Mouse (Mus musculus): Measurements from ENCODE around the gene Tspan17. TPM values are rescaled to one million over a fixed set of nuclear protein-coding genes. Genes with fewer than 3 reads are reported as not detected.

Tspan17 gene
- 11.7 TPM for polyA plus RNA-seq (2014; fragmentation: Illumina TruSeq; extraction: RNeasy Lipid Tissue Mini Kit (QIAGEN cat#74804); ENCODE audit: low read depth, low replicate concordance)

DNA sequence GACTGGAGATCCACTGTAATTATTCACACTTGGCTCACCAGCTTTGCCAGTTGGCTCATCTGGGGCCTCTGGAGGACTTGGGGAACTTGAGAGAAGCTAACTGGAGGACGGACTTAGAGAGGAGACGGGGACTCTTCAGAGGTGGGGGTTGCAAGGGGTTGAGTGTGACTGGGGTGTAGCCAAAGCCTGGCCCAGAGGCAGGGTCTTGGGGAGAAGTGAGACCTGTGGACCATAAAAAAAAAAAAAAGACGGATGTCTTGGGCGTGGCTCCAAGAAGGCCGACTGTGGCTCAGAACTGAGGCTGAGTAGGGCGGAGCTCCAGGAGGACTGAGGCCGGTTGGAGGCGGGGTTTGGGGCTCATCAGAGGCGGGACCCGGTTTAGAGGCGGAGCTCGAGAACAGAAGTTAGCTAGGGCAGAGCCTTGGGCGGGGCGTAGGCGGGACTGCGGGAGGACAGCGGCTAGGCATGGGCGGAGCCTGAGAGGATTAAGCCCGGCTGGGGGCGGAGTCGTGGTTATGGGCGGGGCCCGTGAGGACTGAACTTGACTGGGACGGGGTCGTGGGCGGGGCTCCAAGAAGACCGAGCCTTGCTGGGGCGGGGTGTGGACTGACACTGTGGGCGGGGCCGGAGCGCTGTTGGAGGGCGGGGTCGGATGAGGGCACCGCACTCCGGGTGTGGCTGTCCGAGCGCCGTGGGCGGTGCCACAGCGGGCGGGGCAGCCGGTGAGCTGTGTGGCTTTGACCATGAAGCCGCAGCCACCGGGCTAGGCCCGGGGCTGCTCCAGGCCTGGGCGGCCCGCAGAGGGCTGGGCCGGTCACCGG is at the start of gene Tspan17:
Tspan17 (plus strand) TSS at position 638 of the 821 bp plus-strand sequence.

DNA sequence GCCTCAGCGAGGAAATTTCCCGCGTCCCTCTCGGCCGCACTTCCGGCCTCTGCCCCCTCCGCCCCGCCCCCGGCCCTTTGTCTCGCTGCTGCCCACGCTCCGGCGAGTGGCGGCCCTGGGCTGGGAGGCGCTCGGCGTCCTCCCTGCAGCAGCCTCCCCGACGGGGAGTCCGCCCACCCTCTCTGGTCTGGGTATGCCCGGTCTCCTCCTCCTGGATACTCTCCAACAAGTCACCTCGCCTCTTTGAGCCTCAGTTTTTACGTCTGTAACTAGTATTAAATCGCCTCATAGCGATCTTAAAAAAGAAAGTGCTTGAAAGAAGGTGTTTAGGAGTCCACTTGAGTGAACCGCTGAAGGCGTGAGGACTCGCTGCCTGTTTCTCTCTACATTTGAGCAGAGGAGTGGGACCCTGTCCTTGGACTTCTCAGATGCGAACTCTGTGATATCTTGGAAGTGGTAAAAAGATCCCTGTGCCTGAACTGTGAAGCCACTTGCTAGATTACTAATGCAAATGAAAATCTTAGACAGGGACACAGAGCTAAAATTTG is 39.2 kb upstream of the Tspan17 start, which contains the start of gene Gprin1:
Gprin1 (minus strand) TSS at position 11 of the 548 bp plus-strand sequence.

DNA sequence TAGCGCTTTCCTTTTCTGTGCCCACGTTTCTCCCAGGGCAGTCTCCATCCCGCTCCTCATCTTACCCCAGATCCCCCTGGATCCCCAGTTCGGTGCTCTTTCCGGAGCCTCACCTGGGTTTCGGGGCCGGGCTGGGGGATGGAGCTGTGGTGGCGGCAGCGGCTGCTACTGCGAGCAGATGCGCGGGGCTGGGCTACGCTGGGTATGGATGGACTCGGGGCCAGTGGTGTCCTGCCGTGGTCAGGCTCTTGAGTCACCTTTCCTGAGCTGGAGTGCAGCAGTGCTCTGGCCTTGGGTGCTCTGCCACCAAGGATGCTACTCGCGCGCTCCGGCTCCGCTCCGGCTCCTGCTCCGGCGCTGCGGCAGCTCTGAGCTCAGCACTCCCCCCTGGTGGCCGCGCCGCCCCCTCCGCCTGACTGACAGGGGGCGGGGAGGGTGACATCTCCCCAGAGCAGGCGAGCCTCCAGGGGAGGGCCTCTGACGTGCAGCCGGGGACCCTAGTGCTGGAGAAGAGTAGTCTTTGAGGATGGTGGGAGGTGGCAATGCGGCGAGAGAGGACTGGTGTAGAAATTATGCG is 22.9 kb upstream of the Tspan17 start, which contains the start of gene Sncb:
Sncb (minus strand) TSS at position 404 of the 577 bp plus-strand sequence.

DNA sequence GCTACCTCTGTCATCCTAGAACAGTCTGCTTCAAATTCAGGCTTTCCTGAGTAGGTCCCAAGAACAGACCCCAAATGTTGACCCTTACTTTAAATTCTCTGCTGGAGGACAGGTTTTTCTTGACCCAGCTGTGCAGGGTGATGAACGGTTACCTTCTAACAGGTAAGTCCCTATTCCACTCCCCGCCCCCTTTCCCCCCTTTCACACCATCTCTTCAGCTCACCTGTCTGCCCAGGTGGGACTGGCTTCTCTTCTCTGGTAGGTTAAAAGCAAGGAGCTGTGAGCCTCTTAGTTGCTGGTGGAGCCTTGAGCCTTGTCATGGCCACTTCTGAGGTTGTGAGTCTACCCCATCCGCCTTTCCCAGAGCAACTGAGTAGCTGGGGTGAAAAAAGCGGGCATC is 5.5 kb upstream of the Tspan17 start, which contains the start of gene Eif4e1b:
Eif4e1b (plus strand) TSS at position 301 of the 400 bp plus-strand sequence.

Other genes starting within 250 kb of the Tspan17 start
- gene 4833439L19Rik, start 223.9 kb upstream of the Tspan17 start, polyA plus RNA-seq (2014; fragmentation: Illumina TruSeq; extraction: RNeasy Lipid Tissue Mini Kit (QIAGEN cat#74804); ENCODE audit: low read depth, low replicate concordance) = 111 TPM
- gene Arl10, start 214.4 kb upstream of the Tspan17 start, polyA plus RNA-seq (2014; fragmentation: Illumina TruSeq; extraction: RNeasy Lipid Tissue Mini Kit (QIAGEN cat#74804); ENCODE audit: low read depth, low replicate concordance) = 6.3 TPM
- 21.3 TPM for gene Nop16, start 199.3 kb upstream of the Tspan17 start, polyA plus RNA-seq (2014; fragmentation: Illumina TruSeq; extraction: RNeasy Lipid Tissue Mini Kit (QIAGEN cat#74804); ENCODE audit: low read depth, low replicate concordance)
- gene Higd2a, start 199.2 kb upstream of the Tspan17 start, polyA plus RNA-seq (2014; fragmentation: Illumina TruSeq; extraction: RNeasy Lipid Tissue Mini Kit (QIAGEN cat#74804); ENCODE audit: low read depth, low replicate concordance) = 199 TPM
- 65.5 TPM for gene Cltb, start 178.0 kb upstream of the Tspan17 start, polyA plus RNA-seq (2014; fragmentation: Illumina TruSeq; extraction: RNeasy Lipid Tissue Mini Kit (QIAGEN cat#74804); ENCODE audit: low read depth, low replicate concordance)
- 15.1 TPM for gene Faf2, start 167.6 kb upstream of the Tspan17 start, polyA plus RNA-seq (2014; fragmentation: Illumina TruSeq; extraction: RNeasy Lipid Tissue Mini Kit (QIAGEN cat#74804); ENCODE audit: low read depth, low replicate concordance)
- 37.2 TPM for gene Rnf44, start 95.5 kb upstream of the Tspan17 start, polyA plus RNA-seq (2014; fragmentation: Illumina TruSeq; extraction: RNeasy Lipid Tissue Mini Kit (QIAGEN cat#74804); ENCODE audit: low read depth, low replicate concordance)
- gene Cdhr2, start 87.9 kb upstream of the Tspan17 start, polyA plus RNA-seq (2014; fragmentation: Illumina TruSeq; extraction: RNeasy Lipid Tissue Mini Kit (QIAGEN cat#74804); ENCODE audit: low read depth, low replicate concordance) = not detected
- gene Gprin1, start 39.5 kb upstream of the Tspan17 start, polyA plus RNA-seq (2014; fragmentation: Illumina TruSeq; extraction: RNeasy Lipid Tissue Mini Kit (QIAGEN cat#74804); ENCODE audit: low read depth, low replicate concordance) = not detected
- gene Sncb, start 22.8 kb upstream of the Tspan17 start, polyA plus RNA-seq (2014; fragmentation: Illumina TruSeq; extraction: RNeasy Lipid Tissue Mini Kit (QIAGEN cat#74804); ENCODE audit: low read depth, low replicate concordance) = not detected
- not detected for gene Eif4e1b, start 5.4 kb upstream of the Tspan17 start, polyA plus RNA-seq (2014; fragmentation: Illumina TruSeq; extraction: RNeasy Lipid Tissue Mini Kit (QIAGEN cat#74804); ENCODE audit: low read depth, low replicate concordance)
- 0.79 TPM for gene Unc5a, start 160.0 kb downstream of the Tspan17 start, polyA plus RNA-seq (2014; fragmentation: Illumina TruSeq; extraction: RNeasy Lipid Tissue Mini Kit (QIAGEN cat#74804); ENCODE audit: low read depth, low replicate concordance)
- gene Hk3, start 232.0 kb downstream of the Tspan17 start, polyA plus RNA-seq (2014; fragmentation: Illumina TruSeq; extraction: RNeasy Lipid Tissue Mini Kit (QIAGEN cat#74804); ENCODE audit: low read depth, low replicate concordance) = 0.60 TPM

Measured in heart, adult 10 weeks (tissue).